Mouse (Mus musculus): ENCODE measurements around the gene Cobll1.

DNA sequence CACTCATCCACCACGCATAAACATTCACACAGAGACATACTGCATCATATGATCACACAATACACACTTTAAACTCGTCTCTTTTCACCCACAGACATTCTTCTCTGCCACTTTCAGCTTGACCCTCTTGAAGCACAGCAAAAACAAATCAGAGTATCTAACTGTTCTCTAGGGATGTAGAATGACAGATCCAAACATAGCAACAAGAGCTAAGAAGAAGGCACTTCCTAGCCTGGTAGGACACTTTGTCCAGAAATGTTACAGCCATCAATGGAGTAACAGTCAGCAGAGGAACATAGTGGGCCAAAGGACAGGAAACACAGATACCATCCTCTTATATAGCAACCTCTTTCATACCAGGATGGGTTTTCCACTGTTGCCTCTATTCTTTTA lies 11.3 kb downstream of the Cobll1 start:
- no peak for TF ChIP-seq CTCF (IDR thresholded peaks at IDR 0.05; ENCODE audit: extremely low read depth, insufficient read depth, low read length)
- TF ChIP-seq POLR2A (IDR thresholded peaks at IDR 0.05; ENCODE audit: extremely low read depth, insufficient read depth, low read length) = no peak
